Mouse (Mus musculus) hematopoietic stem cell, adult 5-6 weeks (primary cell): Measurements from ENCODE around the gene Otub1. TPM values are rescaled to one million over a fixed set of nuclear protein-coding genes. Genes with fewer than 3 reads are reported as not detected.

ENCODE experiments used
- ATAC-seq, 2 experiments: fragments of 125-278 bp in 1 of 2; replicated peaks in 1 of 2; 2 replicates each; pipeline ENCODE4 v1.8.0; 2016 to 2017; ENCODE audit warnings: inconsistent platforms in 2 of 2, mild to moderate bottlenecking in 2 of 2, moderate number of reproducible peaks in 2 of 2, low read depth in 1 of 2, moderate TSS enrichment in 1 of 2; ENCODE audit not compliant: low FRiP score in 2 of 2, poor library complexity in 2 of 2, severe bottlenecking in 2 of 2, insufficient read depth in 1 of 2, low TSS enrichment in 1 of 2
- total RNA-seq: library from RNA; stranded (forward); fragments of 172-1452, 232-1000 nt; gene quantifications from 2 replicates; pipeline ENCODE4 v1.2.3, GENCODE M21; 2017

The Otub1 gene
- total RNA-seq, 1 experiment from 2014 or later: 72.4 TPM

DNA sequence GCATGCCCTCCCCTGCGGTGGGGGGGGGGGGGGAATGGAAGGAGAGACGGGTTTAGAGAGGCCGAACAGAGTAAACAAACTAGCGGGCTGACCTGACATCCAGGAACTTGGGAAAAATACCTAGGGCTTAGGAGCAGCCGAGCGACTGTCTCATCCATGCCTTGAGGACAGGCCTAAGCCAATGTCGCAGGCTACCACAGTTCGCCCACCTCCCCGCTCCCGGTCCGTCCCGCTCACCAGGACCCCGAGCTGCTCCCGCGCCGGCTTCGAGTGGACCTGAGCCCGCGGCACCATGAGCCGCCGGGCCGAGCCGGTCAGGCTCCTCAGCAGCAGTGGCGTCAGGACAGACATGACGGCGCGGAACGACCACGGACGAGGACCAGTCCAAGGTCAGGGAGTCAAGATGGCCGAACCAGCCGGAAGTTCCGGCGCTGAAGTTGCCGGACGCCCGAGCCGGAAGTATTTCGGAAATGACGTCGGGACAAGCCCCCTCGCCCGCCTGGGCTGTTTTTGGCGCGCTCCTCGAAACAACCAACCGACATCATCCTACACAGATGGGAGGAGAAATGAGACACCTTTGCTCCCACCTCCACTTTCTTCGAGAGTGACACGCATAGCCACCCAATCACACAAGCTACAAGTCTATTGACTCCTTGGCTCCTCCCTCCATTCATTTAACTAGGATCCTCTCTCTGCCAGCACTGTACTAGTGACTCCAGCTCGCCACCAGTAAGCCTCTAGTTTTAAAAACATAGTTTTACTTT lies 11.2 kb upstream of the Otub1 start, which contains the start of gene Cox8a:
Gene Cox8a, minus strand, starts transcription at position 455 of the 764 bp plus-strand sequence.
- peak; percentile 99 for ATAC-seq

DNA sequence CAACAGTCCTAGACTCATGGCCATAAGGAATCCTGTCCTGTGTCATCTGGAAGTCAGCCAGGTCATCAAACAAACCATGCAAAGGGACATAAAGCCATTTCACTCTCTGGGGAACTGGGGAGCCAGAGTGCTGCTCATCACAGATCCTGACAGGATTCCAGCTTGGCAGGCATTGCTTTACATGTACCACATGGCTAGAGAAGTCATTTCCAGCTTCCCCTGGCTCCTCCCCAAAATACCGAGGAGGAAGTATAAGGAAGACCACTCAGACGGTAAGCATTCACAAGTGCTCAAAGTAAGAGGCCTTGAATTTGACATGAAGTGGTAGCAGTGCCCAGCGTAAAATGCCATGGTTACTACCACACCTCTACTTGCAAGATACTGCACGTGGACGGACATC lies 8.4 kb upstream of the Otub1 start:
- ATAC-seq: no peak

DNA sequence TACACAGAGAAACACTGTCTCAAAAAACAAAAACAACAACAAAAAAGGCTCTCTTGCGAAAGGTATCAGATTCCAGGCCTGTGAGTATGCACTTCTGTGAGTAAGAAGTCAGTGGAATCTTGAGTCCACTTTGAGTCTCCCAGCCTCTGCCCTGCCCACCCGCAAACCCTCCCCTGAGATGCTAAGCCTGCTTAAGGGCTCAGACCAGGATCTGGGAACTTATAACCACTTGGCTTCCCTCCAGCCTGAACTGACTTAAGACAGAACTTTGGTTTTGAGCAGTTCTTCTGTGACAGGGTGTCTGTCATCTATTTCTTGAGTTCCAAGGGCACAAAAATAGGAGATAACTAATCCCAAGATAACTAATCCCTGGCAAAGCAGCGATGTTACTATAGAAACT lies 6.9 kb upstream of the Otub1 start:
- no peak for ATAC-seq

DNA sequence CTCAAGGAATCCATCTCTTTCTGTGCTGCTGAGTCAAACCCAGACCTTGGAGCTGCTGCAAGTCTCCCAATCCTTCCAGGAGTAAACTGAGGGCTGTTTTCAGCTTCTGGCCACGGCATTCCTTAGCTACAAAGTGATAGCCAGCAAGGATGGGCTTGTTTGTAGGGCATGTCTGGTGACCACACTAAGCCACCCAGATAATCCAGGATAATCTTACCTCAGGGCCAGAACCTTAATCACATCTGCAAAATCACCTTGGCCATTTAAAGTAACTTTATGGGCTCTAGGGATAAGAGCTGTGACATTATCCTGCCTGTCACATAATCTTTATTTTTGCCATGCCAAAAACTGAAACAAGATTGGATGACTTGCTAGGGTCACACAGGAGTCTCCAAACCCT lies 6.1 kb upstream of the Otub1 start:
- ATAC-seq: no peak

DNA sequence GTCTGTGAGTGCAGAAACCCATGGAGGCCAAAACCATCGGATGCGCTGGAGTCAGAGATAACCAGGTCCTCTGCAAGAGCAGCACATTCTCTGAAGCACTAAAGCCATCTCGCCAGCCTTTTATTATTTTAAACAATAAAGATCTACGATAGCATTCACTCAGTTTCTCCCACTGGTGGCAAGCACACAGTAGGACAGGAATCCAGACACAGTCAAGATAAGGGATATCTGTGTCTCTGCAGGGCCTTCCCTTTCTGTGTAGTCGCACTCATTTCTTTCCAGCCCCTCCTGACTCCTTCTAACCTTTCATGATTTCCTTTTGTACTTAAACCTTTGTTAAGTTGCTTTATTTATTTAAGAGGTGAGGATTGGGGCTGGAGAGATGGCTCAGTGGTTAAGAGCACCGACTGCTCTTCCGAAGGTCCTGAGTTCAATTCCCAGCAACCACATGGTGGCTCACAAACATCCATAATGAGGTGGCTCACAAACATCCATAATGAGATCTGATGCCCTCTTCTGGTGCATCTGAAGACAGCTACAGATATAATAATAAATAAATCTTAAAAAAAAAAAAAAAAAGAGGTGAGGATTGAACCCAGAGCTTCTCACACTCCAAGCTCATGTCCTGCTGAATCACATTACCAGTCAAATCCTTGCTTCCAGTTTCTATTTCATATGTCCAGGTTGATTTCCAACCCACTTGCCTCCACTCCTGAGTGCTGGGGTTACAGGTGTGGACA lies 4.0 kb upstream of the Otub1 start:
- ATAC-seq: no peak

DNA sequence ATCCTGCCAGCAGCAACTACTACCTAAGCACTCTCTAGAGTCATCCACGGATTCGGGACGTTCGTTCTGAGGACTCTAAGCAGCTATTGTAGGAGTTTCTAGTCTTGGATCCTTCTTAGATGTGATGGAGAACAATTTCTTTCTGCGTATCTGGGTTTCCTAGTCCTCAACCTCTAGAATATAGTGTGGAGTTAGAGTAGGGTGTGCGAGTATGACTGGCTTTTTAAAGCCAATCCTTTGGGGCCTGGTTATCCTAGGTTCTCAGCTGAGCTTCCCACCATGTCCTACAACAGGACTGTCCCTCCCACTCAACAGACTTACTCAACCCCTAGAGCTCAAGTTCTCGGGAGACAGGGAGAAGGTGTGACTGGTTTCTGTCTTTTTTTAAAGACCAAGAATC lies 790 bp downstream of the Otub1 start:
- ATAC-seq: no peak

DNA sequence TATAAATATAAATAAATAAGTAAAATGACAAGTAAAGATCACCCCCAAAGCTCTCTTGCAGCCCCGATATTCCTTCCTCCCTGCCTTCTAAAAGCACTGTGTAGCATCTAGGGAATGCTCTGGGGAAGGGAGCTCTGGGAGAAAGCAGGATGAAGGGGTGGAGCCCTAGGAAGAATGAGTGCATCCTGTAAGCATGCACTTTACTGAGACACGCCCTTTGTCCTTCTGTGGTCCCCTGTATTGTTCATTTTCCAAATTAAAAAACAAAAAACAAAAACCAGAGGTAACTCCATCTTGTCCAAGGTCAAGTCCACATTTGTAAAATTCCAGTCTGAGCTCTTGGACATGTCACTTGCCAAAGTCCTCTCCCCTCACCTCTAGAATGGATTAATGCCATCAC lies 1.2 kb downstream of the Otub1 start:
- no peak for ATAC-seq

DNA sequence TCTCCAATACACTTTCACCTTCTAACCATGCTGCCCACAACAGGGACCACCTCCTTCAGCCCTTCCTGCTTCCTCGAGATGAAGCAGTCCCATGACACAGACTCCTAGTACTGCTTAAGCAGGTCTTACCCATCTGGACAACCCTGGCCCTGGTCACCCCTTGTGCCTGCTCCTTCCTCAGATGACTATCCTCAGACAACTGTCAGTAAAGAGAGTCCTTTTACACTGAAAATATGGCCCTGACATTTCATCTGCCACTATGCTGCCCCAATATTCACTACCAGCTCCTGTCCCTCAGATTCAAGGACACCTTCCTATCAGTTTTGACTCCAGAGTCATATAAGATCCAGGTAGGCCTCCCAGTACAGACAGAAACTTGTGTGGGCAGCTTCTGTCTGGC lies 5.7 kb downstream of the Otub1 start:
- no peak for ATAC-seq

DNA sequence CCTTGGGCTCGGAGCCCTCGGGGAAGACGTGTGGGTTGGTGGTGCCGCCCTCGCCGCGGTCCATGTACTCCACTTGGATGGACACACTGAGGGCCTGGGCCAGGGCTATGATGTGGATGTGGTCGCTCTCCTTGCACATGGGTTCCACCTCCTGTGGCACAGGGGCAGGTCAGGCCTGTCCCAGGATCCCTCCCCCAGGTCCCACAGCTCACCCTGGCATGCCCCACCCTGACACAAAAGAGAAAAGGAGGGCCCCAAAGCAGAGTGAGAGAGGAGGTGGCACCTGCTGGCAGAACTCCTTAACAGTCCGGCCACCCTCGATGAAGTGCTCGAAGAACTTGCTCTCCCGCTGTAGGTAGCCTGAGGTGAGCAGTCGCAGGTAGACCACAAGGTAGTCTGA lies 7.0 kb downstream of the Otub1 start:
- ATAC-seq: no peak

DNA sequence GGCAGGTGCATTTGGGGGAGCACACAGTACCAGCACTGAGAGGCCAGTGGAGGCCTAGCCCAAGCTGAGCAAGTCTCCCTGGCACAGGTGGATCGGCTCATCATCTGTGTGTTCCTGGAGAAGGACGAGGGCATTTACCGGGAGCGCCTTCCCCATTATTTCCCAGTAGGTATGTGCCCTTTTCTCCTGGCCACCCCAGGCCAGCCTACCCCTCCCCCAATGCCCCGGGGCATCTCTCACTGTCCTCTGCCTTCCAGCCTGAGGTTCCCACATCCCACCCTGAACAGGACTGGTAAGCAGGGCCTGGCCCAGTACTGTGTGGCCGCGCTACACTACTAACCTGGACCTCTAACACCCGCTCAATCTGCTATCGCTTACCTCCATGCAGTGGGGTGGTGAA lies 8.7 kb downstream of the Otub1 start:
- ATAC-seq: no peak

DNA sequence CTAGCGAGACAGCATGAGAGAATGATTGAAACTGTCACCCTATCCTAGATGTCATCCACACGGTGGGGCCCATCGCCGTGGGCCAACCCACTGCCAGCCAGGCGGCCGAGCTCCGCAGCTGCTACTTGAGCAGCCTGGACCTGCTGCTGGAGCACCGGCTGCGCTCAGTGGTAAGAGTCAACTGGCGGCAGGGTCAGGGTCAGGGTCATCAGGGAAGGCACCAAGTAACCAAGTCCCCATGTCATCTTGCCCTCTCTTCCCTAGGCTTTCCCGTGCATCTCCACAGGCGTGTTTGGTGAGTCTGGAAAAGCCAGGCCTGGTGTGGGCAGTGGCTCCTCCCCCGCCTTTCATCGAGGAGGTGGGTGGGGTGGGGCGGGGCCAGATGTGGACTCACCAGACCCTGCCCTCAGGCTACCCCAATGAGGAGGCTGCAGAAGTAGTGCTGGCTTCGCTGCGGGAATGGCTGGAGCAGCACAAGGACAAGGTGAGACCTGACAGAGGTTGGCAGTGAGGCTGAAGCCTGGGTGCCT lies 9.3 kb downstream of the Otub1 start:
- no peak for ATAC-seq

DNA sequence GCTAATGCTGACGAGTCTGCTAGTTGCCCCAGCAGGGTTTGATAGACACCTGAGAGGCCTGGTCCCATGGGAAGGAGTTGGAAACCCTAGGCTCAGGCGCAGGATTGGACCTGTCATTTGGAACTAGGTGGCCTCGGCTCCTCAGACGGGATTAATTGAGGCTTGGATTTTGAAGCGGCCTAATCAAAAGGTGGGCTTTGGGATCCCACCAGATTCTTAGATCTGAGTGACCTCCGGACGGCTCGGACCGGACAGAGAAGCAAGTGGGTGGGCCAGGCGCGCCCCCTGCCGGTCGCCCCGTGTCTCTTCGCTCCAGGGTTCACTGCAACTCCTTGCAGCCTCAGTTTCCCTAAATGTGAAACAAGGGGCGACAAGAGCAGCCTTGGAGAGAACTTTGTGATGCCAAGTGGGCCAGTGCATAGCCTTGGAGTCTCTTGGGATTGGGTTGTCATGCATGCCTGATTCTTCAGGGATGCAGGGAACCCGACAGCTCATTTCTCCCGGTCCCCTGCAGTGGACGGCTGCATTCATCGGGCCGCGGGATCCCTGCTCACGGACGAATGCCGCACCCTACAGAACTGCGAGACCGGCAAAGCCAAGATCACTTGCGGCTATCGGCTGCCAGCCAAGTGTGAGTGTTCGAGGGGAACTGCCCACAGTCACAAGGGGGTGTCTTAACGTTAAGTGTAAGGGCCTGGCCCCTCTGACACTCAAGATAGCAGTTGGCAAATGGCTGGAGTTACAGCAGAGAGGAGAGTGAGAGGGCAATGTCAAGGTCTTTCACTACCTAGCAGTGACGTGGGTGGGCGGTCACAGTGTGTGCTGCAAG lies 10.0 kb downstream of the Otub1 start:
- peak in 1 of 2 experiments; percentile 24; a peak in 1 of 4 replicates for ATAC-seq

DNA sequence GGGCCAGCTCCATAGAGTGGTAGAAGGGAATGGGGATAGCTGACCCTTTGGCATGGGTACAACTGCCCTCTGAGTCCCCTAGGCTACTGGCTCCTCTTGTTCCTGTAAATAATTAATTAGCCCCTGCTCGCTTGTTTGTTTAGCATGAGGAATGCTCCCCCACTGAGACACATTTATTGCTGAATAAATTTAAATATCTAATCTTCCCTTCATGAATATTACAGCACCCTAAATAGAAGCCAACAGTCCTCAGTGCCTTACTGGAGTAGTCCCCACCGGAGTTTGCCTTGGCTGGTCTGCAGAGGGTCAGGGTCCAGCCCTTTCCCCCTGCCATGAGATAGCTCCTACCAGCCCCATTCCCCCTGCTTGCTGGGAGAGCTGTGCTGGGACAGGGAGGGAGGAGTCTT lies 13.6 kb downstream of the Otub1 start:
- no peak for ATAC-seq

DNA sequence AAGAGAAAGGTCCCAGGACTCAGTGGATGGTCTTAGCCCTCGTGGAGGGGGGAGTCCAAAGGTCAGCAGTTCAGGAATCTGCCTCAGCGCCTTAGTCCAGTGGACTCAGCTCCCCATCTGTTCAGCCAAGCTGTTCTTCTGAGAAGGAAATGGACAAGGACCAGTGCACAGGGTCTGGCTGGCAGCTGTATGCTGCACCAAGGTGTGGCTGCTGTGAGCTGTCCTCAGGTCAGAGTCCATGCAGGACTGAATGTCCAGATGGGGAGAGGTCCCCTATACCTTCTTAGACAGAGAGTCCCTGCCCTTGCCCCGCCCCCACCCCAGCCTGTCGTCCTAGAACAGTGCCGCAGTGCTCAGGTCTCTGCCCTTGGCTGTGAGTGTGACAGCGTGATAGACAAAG lies 14.5 kb downstream of the Otub1 start:
- ATAC-seq: no peak

DNA sequence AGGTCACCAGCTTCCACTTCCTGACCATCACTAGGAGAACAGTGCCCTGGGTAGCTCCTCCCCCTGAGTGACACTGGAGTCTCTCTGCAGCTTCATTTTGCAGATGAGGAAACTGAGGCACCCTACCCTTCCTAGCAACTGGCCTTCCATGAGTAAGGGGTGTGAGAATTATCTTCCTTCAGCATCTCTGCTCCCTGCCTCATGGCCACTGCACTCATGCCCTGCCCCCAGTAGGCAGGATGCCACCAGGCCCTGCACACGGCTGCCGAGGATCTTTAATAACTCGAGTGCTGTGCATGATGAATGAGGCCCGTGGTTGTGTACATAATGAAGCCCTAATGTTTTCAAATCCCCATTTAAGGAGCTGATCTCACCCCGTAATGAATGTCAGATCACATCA lies 15.1 kb downstream of the Otub1 start:
- no peak for ATAC-seq

DNA sequence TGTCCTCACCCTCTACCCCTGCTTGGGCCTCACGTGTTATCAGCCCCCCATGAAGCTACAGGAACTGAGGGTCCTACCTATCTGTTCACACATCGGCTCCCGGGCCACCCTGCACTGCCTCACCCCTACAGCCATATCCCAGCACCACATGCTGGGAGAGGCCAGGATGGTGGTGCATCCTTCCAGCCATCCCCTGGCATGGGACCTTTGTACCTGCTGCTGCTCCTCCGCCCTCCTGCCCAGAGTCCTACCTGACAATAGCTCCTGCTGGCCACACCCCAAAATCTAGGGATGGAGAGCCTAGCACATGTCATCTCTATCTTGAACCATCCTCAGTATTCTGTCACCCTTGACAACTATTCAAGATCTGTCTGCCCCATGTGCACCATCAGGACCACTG lies 17.1 kb downstream of the Otub1 start:
- ATAC-seq: no peak

DNA sequence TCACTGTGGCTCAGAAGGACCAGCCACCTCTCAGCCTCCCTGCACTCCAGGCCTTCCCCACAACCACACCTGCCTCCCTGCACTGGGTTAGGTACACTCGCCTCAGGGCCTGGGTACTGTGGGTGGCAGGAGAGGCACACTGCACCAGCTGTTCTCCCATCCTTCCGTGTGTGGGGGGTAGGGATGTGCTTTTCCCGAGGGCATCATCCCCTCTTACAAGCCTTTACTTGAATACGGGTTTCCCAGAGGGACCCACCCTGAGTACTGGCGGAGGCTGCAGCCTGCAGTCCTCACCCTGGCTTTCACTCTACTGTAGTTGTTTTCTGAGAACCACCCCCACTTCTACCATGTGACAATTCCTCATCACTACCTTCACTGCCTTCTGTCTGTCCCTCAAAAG lies 19.0 kb downstream of the Otub1 start:
- no peak for ATAC-seq
